Mouse (Mus musculus) megakaryocyte-erythroid progenitor cell, adult 5-6 weeks (primary cell): ENCODE data around the gene Obox1. TPM values are rescaled to one million over a fixed set of nuclear protein-coding genes. Genes with fewer than 3 reads are reported as not detected.
"Not testable (repeated sequence)": the region's sequence is repeated elsewhere in the genome, so short reads cannot be mapped to it uniquely, and the experiment has no call there.

Source experiments
- ATAC-seq: replicated peaks from 2 replicates; pipeline ENCODE4 v1.8.0; 2016; ENCODE audit warnings: mild to moderate bottlenecking, inconsistent platforms; ENCODE audit not compliant: severe bottlenecking, poor library complexity, low FRiP score, low TSS enrichment
- total RNA-seq, 2 experiments: library from RNA; stranded (forward) in 1 of 2; stranded (reverse) in 1 of 2; fragments of 200-1000, 215-1000 nt in 1 of 2; fragments of >200 nt in 1 of 2; fragmentation: Nextera tagmentation in 1 of 2; gene quantifications; 2 replicates each; pipeline ENCODE4 v1.2.3; 2014 to 2017

Obox1 gene
- total RNA-seq (2014; fragmentation: Nextera tagmentation) (not detected in 2 replicates), total RNA-seq (2017) (not detected in 2 replicates)

- not testable (repeated sequence) for ATAC-seq
These were observed at the start of gene Obox1, which contains the start of gene Obox2 for GRCm38 (mm10) chr7:15388421-15388998. Gene Obox1 (plus strand): TSS chr7:15388948. Gene Obox2 (plus strand): TSS chr7:15388721.

GRCm38 (mm10) chr7:15399147-15399874, 10.6 kb downstream of the Obox1 start:
- ATAC-seq: not testable (repeated sequence)

GRCm38 (mm10) chr7:15406816-15407215, 18.1 kb downstream of the Obox1 start:
- not testable (repeated sequence) for ATAC-seq

- ATAC-seq: not testable (repeated sequence)
These were observed 29.3 kb downstream of the Obox1 start for GRCm38 (mm10) chr7:15418046-15418445.

- not testable (repeated sequence) for ATAC-seq
These were observed 36.8 kb downstream of the Obox1 start for GRCm38 (mm10) chr7:15425537-15425936.

GRCm38 (mm10) chr7:15509411-15509810, 120.7 kb downstream of the Obox1 start:
- ATAC-seq: not testable (repeated sequence)

Other genes with a start within 250 kb of the Obox1 start
- not detected in 2 replicates for gene Obox2, start 227 bp upstream of the Obox1 start, total RNA-seq (2014; fragmentation: Nextera tagmentation)
- gene Obox2, start 227 bp upstream of the Obox1 start, total RNA-seq (2017): not detected in 2 replicates